Mouse (Mus musculus): Measurements from ENCODE around the gene St5.

St5 gene

DNA sequence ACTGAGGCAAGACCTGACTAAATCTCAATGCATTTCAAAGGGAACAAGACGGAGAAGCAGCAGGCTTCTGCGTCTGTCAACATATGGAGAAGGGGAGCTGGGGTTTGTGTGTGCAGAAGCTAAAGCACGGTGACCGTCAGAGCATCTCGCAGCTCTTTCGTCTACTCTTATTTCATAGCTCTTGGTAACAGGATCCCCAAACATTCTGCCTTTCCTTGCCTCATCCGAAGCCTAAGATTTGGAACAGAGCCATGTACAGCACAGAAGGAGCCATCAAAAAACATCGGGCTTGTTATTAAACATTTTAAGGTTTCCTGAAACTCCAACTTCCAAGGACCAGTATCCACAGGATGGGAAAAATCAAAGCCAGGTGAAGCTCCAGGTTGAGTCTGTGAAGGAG lies 62.3 kb downstream of the St5 start:
- no peak for DNase-seq (ENCODE audit: low spot score in 2 of 2)

- no peak for DNase-seq (ENCODE audit: low spot score in 2 of 2)
Measured at GRCm38 (mm10) chr7:109637391-109637790, 66.0 kb downstream of the St5 start.

GRCm38 (mm10) chr7:109636086-109636792 lies 67.2 kb downstream of the St5 start:
- no peak for DNase-seq (ENCODE audit: low spot score in 2 of 2)

DNA sequence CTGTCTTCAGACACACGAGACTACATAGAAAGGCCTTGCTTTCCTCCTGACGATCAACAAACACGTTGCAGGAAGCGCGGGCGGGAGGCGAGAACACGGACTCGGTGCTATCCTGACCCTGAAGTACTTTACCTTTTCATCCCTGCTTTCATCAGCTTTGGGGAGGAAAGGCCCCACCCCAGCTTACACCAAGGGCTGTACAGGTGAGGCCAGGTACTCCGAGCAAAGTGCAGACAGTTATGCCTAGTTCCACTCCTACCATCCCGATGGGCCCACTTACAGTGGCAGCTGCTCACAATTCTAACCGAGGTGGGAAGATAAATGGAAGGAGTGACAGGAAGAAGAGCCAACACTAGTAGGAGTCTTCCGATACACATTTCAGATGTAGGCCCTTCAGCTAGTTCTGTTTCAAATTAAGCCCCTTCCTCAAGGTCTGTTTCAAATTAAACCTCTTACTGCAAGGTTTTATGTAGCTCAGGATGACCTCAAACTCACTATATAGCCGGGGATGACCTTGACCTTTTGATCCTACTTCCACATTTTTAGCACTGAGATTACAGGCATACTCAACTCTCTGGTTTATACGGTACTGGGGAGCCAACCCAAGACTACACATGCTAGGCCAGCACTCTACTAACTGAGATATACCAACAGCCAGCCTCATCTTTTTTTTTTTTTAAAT lies 69.9 kb downstream of the St5 start:
- DNase-seq (ENCODE audit: low spot score in 2 of 2) = no peak

DNA sequence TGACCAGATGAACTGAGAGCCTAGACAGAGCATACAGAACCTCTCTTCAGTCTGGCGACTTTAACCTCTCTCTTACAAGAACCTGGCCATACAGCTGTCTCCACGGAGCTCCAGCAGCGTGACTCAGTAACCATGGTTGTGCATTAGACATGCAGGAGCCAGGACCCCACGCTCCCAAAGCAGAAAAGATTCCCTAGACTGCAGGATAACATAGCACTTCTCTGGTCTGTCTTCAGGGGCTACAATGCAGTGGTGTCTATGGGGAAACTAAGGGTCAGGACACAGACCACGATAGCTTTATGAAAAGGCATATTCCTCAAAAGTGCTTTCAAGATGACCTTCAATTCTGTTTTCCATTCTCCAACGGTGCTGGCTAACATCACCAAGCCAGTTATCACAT lies 72.1 kb downstream of the St5 start:
- DNase-seq (ENCODE audit: low spot score in 2 of 2) = no peak

DNA sequence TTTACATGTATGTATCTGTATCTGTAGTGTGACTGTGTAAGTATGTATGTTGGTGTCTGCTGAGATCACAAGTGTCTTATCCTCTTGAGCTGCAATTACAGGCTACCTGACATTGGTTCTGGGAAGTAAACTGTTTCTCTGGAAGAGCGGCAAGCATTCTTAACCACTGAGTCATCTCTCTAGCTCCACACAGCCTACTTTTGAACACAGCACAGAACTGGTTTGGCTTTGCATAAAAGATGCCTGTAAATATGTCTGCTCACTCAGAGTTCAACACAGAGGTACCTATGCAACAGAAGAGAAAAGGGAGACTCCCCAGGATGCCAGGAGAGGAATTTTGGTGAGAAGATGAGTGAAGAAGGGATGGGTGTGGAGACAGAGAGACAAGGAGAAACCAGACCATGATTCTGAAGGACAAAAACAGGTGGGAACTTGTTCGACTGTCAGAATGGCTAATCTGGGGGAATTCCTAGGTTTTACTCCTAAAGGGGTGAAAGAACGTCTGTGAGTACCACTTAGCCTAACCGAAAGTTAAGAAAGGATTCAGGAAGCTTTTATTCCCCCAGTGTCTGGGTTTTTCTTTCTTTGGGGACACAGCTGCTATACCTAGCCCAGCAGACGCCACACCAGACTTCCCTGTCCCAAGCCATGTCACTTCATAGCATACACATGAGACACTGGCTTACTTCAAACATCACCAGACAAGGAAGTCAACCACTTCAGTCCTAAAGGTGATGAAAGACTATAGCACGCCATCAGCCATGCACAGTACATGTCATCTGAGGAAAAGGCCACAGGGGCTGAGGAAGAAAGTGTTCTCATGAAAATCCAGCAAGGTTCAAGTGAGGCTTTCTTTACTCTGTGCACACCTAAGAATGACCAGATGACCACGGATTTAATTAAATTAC lies 73.3 kb downstream of the St5 start:
- no peak for DNase-seq (ENCODE audit: low spot score in 2 of 2)

GRCm38 (mm10) chr7:109628935-109629609 lies 74.3 kb downstream of the St5 start:
- peak in 1 of 2 experiments; percentile 60 for DNase-seq (ENCODE audit: low spot score in 2 of 2)

DNA sequence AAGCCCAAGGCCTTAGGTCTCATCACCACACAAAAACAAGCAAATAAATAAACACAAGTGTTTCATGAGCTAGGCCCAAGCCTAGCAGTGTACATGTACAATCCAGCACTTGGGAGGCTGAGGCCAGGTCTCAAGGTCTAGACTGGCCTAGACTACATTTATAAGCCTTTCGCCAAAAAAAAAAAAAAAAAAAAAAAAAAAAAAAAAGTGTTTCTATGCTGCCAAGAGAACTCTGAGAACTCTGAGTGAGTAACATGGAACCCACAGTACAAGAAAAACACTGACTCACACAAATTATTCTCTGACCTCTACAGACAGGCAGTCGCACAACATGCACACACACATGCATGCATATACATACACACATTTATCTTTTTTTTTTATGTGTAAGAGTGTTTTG lies 75.6 kb downstream of the St5 start:
- no peak for DNase-seq (ENCODE audit: low spot score in 2 of 2)

GRCm38 (mm10) chr7:109622234-109622838 lies 81.1 kb downstream of the St5 start:
- DNase-seq (ENCODE audit: low spot score in 2 of 2) = no peak

GRCm38 (mm10) chr7:109620967-109621366 lies 82.4 kb downstream of the St5 start:
- no peak for DNase-seq (ENCODE audit: low spot score in 2 of 2)

DNA sequence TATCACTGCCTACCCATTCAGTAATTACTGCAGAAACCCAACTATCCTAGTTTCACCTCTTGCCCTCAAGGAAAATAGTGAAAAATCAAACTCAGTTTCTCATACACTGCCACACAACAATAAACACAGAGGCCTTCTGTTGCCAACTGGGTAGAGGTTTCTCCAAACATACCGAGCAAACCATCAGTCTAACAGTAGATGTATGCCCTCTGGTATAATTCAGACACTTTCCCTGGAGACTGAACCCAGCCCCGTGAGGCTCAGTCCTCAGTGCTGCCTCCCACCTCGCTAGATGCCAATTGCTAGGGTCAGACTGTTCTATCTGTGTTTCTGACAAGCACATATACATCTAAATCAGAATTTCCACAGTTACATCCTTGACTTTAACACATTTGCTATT lies 83.1 kb downstream of the St5 start:
- no peak for DNase-seq (ENCODE audit: low spot score in 2 of 2)

- DNase-seq (ENCODE audit: low spot score in 2 of 2) = peak in 1 of 2 experiments; percentile 72
Measured at GRCm38 (mm10) chr7:109618721-109619120, 84.7 kb downstream of the St5 start.

- peak; percentile 55 to 78 for DNase-seq (ENCODE audit: low spot score in 2 of 2)
Measured at GRCm38 (mm10) chr7:109617838-109618237, 85.6 kb downstream of the St5 start.

- DNase-seq (ENCODE audit: low spot score in 2 of 2) = peak; percentile 83 to 88
Measured at GRCm38 (mm10) chr7:109616034-109616979, 87.1 kb downstream of the St5 start.

GRCm38 (mm10) chr7:109615601-109616000 lies 87.8 kb downstream of the St5 start:
- DNase-seq (ENCODE audit: low spot score in 2 of 2) = no peak

- peak in 1 of 2 experiments; percentile 49 for DNase-seq (ENCODE audit: low spot score in 2 of 2)
Measured at GRCm38 (mm10) chr7:109614939-109615338, 88.5 kb downstream of the St5 start.

DNA sequence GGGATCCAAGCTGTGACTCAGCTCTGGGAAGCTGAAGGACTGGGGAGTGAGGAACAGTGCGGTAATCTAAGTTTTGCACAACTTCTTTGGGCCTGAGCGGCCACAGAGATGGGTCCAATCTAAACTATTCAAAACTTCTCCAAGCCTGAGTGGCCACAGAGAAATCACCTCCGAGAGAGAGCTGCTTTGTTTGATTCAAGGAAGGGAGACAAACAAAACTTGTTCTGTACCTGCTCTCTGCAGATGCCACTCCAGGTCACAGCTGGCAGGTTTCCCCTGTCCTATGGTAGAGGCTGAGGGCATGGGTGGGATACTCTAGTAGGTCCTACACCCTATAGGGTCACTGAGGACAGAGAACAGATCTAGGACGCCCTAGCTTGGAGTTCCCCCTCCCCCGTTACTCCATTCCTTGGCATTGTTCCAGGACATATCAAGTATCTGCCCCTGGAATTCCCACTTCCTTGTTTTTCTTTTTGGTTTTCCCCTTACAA lies 89.8 kb downstream of the St5 start:
- DNase-seq (ENCODE audit: low spot score in 2 of 2) = peak; percentile 55 to 57

DNA sequence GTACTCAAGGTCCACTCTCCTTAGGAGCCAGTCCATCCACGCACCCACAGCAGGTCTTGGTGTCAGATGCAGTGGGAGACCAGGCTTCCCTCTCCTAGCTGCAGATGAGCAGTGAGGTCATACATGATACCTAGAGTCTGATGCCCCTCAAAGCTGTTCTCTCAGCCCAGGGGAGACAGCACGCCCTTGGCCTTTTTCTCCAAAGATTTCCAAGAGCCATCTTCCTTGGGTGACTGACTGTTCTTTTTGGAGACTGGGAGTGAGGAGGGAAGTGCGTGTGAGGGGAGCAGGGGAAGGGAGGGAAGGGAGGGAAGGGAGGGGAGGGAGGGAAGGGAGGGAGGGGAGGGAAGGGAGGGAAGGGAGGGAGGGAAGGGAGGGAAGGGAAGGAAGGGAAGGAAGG lies 90.4 kb downstream of the St5 start:
- no peak for DNase-seq (ENCODE audit: low spot score in 2 of 2)

- no peak for DNase-seq (ENCODE audit: low spot score in 2 of 2)
Measured at GRCm38 (mm10) chr7:109612531-109612930, 90.9 kb downstream of the St5 start.

DNA sequence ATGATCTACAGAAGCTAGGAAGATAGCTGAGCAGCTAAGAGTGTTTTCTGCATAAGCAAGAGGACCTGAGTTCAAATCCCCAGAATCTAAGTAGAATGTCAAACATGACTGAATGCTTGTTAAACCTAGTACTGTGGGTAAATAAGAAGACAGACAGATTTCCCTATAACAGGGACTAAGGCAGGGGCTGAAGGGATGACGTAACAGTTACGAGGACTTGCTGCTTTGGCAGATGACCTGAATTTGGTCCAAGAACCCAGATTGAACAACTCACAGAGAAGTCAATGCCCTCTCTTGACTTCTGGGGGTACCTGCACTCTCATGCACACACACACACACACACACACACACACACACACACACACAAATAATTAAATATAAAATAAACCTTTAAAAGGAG lies 93.1 kb downstream of the St5 start:
- DNase-seq (ENCODE audit: low spot score in 2 of 2) = no peak

All from heart, adult 9 months (tissue).